Mouse (Mus musculus): ENCODE measurements around the gene Fbxw26. TPM values are rescaled to one million over a fixed set of nuclear protein-coding genes. Genes with fewer than 3 reads are reported as not detected.
"Not testable (repeated sequence)": the region's sequence is repeated elsewhere in the genome, so short reads cannot be mapped to it uniquely, and the experiment has no call there.

Gene Fbxw26
- not detected in 2 replicates for polyA plus RNA-seq (2015; fragmentation: Nextera tagmentation; extraction: Ambion mirVana)

DNA sequence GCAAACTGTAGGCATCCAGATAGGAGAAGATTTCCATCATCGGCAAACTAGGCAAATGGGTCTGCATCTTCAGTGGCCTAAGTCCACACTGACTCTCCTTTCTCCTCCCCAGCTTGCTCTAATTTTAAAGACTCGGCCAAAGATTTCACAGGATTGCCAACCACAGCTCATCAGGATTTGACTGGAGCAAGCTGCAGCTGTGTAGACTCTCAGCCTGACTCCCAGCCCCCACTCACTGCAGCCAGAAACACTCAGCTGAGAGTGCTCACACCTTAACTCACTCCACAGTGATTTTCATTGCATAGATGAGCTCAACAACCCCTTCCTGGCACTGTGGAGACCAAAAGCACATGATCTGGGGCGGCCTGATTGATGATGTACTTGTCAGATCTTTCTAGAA lies at the start of gene Fbxw26:
Fbxw26 (minus strand) TSS at position 101 of the 400 bp plus-strand sequence.
- not testable (repeated sequence) for H3K9ac ChIP-seq (ENCODE audit: low read length); H3K4me3 ChIP-seq (ENCODE audit: low read depth, low read length); H3K27ac ChIP-seq (replicated peaks); ATAC-seq (ENCODE audit: low FRiP score, low TSS enrichment); DNase-seq (ENCODE audit: low spot score); H3K4me1 ChIP-seq (replicated peaks; ENCODE audit: control insufficient read depth, insufficient read depth); H3K27me3 ChIP-seq (ENCODE audit: control insufficient read depth, insufficient read depth, low read length); H3K4me2 ChIP-seq (replicated peaks; ENCODE audit: low read depth); H3K36me3 ChIP-seq (ENCODE audit: control insufficient read depth, insufficient read depth, low read length); H3K9me3 ChIP-seq (ENCODE audit: control insufficient read depth, low read length)
- 81% methylated on average over 3 of the region's 3 CpGs for WGBS

DNA sequence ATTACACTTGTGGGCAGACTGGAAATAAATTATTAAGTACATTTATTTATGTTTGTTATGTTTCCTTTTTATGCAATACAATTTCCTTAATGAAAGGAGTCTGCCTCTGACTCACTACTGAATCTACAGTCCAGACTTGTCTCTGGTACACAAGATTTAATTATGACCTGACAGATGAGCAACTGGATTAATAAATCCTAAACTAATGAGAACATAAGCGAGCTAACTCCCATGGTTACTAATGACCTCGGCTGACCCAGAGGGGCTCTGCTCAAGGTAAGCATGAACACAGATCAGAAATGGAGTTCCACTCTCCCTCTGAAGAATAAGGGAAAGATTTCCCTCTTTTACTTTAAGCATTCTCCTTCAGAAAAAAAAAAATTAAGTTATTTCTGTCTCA lies 49.3 kb upstream of the Fbxw26 start:
- H3K27ac ChIP-seq (replicated peaks) = no peak overlapping the region
- 53% methylated on average over 2 of the region's 2 CpGs for WGBS
- DNase-seq (ENCODE audit: low spot score) (no peak), ATAC-seq (ENCODE audit: low FRiP score, low TSS enrichment) (no peak)
- TF ChIP-seq CTCF (IDR thresholded peaks at IDR 0.05; ENCODE audit: low read depth) (no peak), EP300 (optimal IDR thresholded peaks at IDR 0.05) (no peak)
- H3K4me3 ChIP-seq (ENCODE audit: low read depth, low read length) = no peak overlapping the region
- H3K27me3 ChIP-seq (ENCODE audit: control insufficient read depth, insufficient read depth, low read length) = no peaks in the 10 kb centered on the region
- no peaks in the 10 kb centered on the region for H3K36me3 ChIP-seq (ENCODE audit: control insufficient read depth, insufficient read depth, low read length)
- no peak overlapping the region for H3K9ac ChIP-seq (ENCODE audit: low read length)
- H3K4me2 ChIP-seq (replicated peaks; ENCODE audit: low read depth) = no peak overlapping the region
- H3K4me1 ChIP-seq (replicated peaks; ENCODE audit: control insufficient read depth, insufficient read depth) = no peaks in the 10 kb centered on the region
- H3K9me3 ChIP-seq (ENCODE audit: control insufficient read depth, low read length) = no peaks in the 10 kb centered on the region

DNA sequence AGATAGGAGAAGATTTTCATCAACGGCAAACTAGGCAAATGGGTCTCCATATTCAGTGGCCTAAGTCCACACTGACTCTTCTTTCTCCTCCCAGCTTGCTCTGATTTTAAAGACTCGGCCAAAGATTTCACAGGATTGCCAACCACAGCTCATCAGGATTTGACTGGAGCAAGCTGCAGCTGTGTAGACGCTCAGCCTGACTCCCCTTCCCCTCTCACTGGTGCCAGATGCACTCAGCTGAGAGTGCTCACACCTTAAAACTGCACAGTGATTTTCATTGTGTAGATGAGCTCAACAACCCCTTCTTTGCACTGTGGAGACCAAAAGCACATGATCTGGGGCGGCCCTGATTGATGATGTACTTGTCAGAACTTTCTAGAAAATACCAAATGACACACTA lies 44.7 kb upstream of the Fbxw26 start, which contains the start of gene Fbxw27:
Fbxw27 (minus strand) TSS at position 101 of the 400 bp plus-strand sequence.
- 80% methylated on average over 4 of the region's 4 CpGs for WGBS
- H3K4me2 ChIP-seq (replicated peaks; ENCODE audit: low read depth); ATAC-seq (ENCODE audit: low FRiP score, low TSS enrichment); H3K27ac ChIP-seq (replicated peaks); H3K4me3 ChIP-seq (ENCODE audit: low read depth, low read length); H3K27me3 ChIP-seq (ENCODE audit: control insufficient read depth, insufficient read depth, low read length); H3K9me3 ChIP-seq (ENCODE audit: control insufficient read depth, low read length); H3K36me3 ChIP-seq (ENCODE audit: control insufficient read depth, insufficient read depth, low read length); DNase-seq (ENCODE audit: low spot score); H3K9ac ChIP-seq (ENCODE audit: low read length); H3K4me1 ChIP-seq (replicated peaks; ENCODE audit: control insufficient read depth, insufficient read depth): not testable (repeated sequence)

DNA sequence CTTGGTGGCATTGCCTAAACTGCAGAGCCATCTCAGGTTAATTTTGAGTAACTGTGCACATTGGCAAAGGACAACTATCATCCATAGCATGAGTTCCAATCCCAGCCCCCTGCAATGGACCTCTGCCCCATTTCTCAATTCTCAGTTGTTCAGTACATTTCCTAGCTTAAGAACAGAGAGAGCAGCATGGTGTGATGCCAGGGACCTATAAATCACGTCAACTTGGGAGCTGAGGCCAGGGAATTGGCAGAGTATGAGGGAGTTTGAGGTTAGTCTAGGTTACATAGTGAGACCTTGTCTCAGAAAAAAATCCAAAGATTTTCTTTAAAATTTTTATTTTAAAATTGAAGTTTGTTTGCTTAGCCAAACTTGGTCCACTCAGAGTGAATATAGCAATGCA lies 21.0 kb upstream of the Fbxw26 start:
- not testable (repeated sequence) for H3K4me1 ChIP-seq (replicated peaks; ENCODE audit: control insufficient read depth, insufficient read depth); H3K27me3 ChIP-seq (ENCODE audit: control insufficient read depth, insufficient read depth, low read length); H3K4me2 ChIP-seq (replicated peaks; ENCODE audit: low read depth); ATAC-seq (ENCODE audit: low FRiP score, low TSS enrichment); H3K4me3 ChIP-seq (ENCODE audit: low read depth, low read length); H3K27ac ChIP-seq (replicated peaks); H3K9ac ChIP-seq (ENCODE audit: low read length); H3K9me3 ChIP-seq (ENCODE audit: control insufficient read depth, low read length); DNase-seq (ENCODE audit: low spot score); H3K36me3 ChIP-seq (ENCODE audit: control insufficient read depth, insufficient read depth, low read length)
- WGBS = 73% methylated on average over 1 of the region's 1 CpGs

DNA sequence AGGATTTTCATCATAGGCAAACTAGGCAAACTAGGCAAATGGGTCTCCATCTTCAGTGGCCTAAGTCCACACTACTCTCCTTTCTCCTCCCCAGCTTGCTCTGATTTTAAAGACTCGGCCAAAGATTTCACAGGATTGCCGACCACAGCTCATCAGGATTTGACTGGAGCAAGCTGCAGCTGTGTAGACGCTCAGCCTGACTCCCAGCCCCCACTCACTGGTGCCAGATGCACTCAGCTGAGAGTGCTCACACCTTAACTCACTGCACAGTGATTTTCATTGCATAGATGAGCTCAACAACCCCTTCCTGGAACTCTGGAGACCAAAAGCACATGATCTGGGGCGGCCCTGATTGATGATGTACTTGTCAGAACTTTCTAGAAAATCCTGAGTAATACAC lies 43.3 kb downstream of the Fbxw26 start, which contains the start of gene Fbxw18:
Fbxw18 (minus strand) TSS at position 101 of the 400 bp plus-strand sequence.
- 72% methylated on average over 4 of the region's 4 CpGs for WGBS
- H3K4me2 ChIP-seq (replicated peaks; ENCODE audit: low read depth); H3K9ac ChIP-seq (ENCODE audit: low read length); ATAC-seq (ENCODE audit: low FRiP score, low TSS enrichment); H3K27me3 ChIP-seq (ENCODE audit: control insufficient read depth, insufficient read depth, low read length); H3K36me3 ChIP-seq (ENCODE audit: control insufficient read depth, insufficient read depth, low read length); H3K4me3 ChIP-seq (ENCODE audit: low read depth, low read length); H3K4me1 ChIP-seq (replicated peaks; ENCODE audit: control insufficient read depth, insufficient read depth); H3K27ac ChIP-seq (replicated peaks); H3K9me3 ChIP-seq (ENCODE audit: control insufficient read depth, low read length); DNase-seq (ENCODE audit: low spot score): not testable (repeated sequence)

DNA sequence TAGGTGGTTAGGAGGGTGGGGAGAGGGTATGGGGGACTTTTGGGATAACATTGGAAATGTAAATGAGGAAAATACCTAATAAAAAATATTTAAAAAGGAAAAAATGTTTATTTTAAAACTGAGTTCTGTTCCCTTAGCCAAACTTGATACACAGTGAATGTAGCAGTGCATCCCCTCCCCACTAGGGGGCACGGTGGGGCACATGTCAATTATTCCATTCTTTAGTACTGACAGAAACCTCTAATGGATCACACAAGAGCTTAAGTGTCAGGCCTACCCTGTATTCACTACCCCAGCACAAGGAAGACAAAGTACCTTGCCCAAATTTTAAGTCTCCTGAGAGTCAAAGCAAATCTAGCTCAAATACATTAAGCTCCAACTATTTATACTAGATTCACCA lies 60.6 kb downstream of the Fbxw26 start:
- Histone ChIP-seq H3K4me1 (replicated peaks; ENCODE audit: control insufficient read depth, insufficient read depth) (no peaks in the 10 kb centered on the region), H3K27me3 (ENCODE audit: control insufficient read depth, insufficient read depth, low read length) (no peaks in the 10 kb centered on the region), H3K36me3 (ENCODE audit: control insufficient read depth, insufficient read depth, low read length) (no peaks in the 10 kb centered on the region), H3K4me3 (ENCODE audit: low read depth, low read length) (no peak overlapping the region), H3K9me3 (ENCODE audit: control insufficient read depth, low read length) (no peaks in the 10 kb centered on the region), H3K9ac (ENCODE audit: low read length) (no peak overlapping the region), H3K4me2 (replicated peaks; ENCODE audit: low read depth) (no peak overlapping the region), H3K27ac (replicated peaks) (no peak overlapping the region)
- 16% methylated on average over 1 of the region's 1 CpGs for WGBS
- DNase-seq (ENCODE audit: low spot score) (peak; percentile 43), ATAC-seq (ENCODE audit: low FRiP score, low TSS enrichment) (no peak)
- no peak for TF ChIP-seq EP300 (optimal IDR thresholded peaks at IDR 0.05)
- TF ChIP-seq CTCF (IDR thresholded peaks at IDR 0.05; ENCODE audit: low read depth) = peak; percentile 74

Other genes with a start within 250 kb of the Fbxw26 start
- gene Fbxw15, start 177.8 kb downstream of the Fbxw26 start, polyA plus RNA-seq (2015; fragmentation: Nextera tagmentation; extraction: Ambion mirVana) = not detected in 2 replicates
- gene Fbxw24, start 120.0 kb downstream of the Fbxw26 start, polyA plus RNA-seq (2015; fragmentation: Nextera tagmentation; extraction: Ambion mirVana) = not detected in 2 replicates
- not detected in 2 replicates for gene Fbxw25, start 81.4 kb downstream of the Fbxw26 start, polyA plus RNA-seq (2015; fragmentation: Nextera tagmentation; extraction: Ambion mirVana)
- not detected in 2 replicates for gene Fbxw18, start 43.4 kb downstream of the Fbxw26 start, polyA plus RNA-seq (2015; fragmentation: Nextera tagmentation; extraction: Ambion mirVana)
- not detected in 2 replicates for gene Fbxw27, start 44.6 kb upstream of the Fbxw26 start, polyA plus RNA-seq (2015; fragmentation: Nextera tagmentation; extraction: Ambion mirVana)
- not detected in 2 replicates for gene Spink8, start 66.2 kb upstream of the Fbxw26 start, polyA plus RNA-seq (2015; fragmentation: Nextera tagmentation; extraction: Ambion mirVana)
- 33.0 and 35.4 TPM in 2 replicates for gene Nme6, start 86.7 kb upstream of the Fbxw26 start, polyA plus RNA-seq (2015; fragmentation: Nextera tagmentation; extraction: Ambion mirVana)
- gene Camp, start 103.5 kb upstream of the Fbxw26 start, polyA plus RNA-seq (2015; fragmentation: Nextera tagmentation; extraction: Ambion mirVana) = 1.5 and 2.2 TPM in 2 replicates
- gene Cdc25a, start 129.5 kb upstream of the Fbxw26 start, polyA plus RNA-seq (2015; fragmentation: Nextera tagmentation; extraction: Ambion mirVana) = 17.8 and 18.4 TPM in 2 replicates
- 25.4 and 28.1 TPM in 2 replicates for gene Map4, start 185.4 kb upstream of the Fbxw26 start, polyA plus RNA-seq (2015; fragmentation: Nextera tagmentation; extraction: Ambion mirVana)